Mouse (Mus musculus) monocyte, adult 5-6 weeks (primary cell): ENCODE data around the gene Atp2b1. TPM values are rescaled to one million over a fixed set of nuclear protein-coding genes. Genes with fewer than 3 reads are reported as not detected.

Experiments used
- ATAC-seq: fragments of 153-309, 156-312 bp; replicated peaks from 2 replicates; pipeline ENCODE4 v1.8.0; 2017; ENCODE audit warnings: mild to moderate bottlenecking; ENCODE audit not compliant: low TSS enrichment, insufficient number of reproducible peaks, severe bottlenecking, poor library complexity, low FRiP score
- total RNA-seq: library from RNA; stranded (forward); fragments of 200-1000, 200-491, 200-594 nt; gene quantifications from 3 replicates; pipeline ENCODE4 v1.2.3, GENCODE M21; 2017

Atp2b1 gene
- total RNA-seq, 1 experiment from 2014 or later: 212 TPM

GRCm38 (mm10) chr10:98914810-98915241 lies 620 bp downstream of the Atp2b1 start:
- peak; percentile 36 for ATAC-seq

GRCm38 (mm10) chr10:98915398-98915931 lies 1.3 kb downstream of the Atp2b1 start:
- ATAC-seq: peak; percentile 7; the same call in 1 of the 2 replicates

DNA sequence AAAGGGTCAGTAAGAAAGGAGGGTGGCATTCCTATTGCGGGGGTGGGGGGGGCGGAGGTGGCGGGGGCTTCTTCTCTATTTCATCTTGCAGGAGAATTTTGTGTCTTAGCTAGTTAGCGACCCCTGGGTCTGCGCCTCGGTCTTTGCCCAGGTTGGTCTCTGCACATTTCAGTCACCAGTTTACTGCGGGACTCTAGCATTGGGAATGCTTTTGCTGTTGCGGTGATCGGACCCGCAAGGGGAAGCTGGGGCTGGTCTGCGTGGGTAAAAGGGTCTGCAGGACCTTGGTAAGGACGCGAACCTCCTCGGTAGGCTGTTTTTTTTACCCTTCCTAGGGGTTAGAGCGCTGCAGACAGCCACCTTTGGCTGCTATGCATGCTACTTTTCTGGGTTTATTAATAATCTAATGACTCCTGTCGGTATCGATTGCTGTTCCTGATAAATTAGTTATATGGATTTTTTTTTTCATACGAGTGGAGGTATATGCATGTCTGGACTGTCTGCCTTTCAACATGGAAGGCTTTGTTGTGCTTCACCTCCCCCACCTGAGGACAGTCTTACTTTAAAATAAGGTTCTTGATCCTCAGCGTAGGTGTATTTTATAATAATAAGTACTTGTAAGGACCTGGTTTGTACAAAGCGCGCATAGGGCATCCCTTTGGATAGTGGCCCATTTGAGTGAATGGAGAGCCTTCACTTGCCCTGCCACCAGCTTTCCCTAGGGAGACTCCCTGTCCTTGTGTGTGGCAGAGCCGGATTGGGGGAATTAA lies 2.0 kb downstream of the Atp2b1 start:
- no peak for ATAC-seq

GRCm38 (mm10) chr10:98916781-98917340 lies 2.7 kb downstream of the Atp2b1 start:
- ATAC-seq: no peak

DNA sequence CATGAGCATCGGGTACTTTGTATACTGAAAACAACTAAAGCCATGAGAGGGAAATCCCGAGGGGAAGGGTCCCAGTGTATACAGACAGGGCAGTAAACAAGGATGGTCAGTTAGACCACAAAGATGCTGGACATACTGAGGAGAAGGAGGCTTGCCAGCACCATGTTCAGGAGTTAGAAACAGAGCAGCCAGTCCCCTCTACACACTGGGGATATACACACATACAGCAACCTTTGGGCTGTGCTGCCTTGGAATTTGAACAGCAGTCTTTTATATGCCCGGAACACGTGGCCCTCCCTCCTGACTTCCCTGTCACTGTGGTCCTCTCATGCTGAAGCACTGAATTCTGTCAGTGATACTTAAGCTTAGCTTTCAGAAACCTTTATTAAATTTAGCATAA lies 10.9 kb downstream of the Atp2b1 start:
- ATAC-seq: no peak

- ATAC-seq: no peak
These were observed 12.8 kb downstream of the Atp2b1 start for GRCm38 (mm10) chr10:98926991-98927390.

GRCm38 (mm10) chr10:98929444-98929843 lies 15.2 kb downstream of the Atp2b1 start:
- no peak for ATAC-seq

GRCm38 (mm10) chr10:98930143-98930542 lies 15.9 kb downstream of the Atp2b1 start:
- ATAC-seq: no peak

DNA sequence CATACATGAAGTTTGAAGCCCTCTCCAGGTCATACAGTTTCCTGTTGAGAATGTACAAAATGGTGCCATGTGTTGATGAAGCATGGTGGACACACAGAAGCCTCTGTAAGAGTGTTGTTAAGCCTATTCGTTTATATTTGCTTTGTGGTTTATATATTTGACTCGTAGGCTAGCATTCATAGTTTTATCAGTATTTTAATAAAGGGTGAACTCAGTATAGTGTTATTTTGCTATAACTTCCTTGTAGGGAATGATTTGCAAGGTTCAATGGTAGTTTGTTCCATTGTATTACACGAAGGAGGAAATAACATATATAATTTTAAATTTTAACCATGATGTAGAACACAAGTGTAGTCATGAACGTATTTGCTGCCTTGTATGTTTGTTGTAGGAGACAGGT lies 25.9 kb downstream of the Atp2b1 start:
- ATAC-seq: no peak

DNA sequence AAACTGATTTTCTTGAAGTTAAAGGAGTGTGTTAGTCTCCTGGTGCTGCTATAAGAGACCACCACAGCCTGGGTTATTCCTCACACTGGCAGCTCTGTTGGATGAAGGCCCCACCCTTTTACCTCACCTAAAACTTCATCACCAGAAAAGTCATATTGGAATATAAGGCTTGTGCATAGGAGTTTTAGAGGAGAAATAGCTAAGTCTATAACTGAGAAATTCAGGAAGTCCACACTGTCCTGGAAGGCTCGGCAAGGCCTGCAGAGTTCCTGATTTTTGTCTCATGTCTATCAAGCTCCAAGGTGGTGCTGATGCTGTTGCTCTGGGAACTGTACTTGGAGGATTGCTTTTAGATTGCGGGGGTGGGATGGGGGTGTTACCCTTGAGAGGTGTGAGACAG lies 26.6 kb downstream of the Atp2b1 start:
- no peak for ATAC-seq

DNA sequence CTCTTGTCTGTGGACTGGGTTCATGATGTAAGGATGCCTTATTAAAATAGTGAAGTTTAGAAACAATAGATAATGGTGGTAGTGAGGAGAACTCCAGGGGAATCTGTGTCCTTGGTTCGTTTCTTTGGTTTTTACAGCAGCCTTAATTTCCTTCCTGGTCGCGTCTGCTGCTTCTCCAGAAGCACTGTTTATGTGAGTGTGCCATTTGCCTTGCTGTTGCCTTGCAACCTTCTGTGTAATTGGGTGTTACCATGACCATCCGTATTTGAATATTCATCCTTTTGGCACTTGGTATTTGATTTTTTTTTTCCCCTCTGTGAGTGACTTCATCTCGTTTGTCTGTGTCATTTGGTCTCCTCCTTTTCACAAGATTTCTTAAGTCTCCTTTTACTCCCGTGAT lies 27.8 kb downstream of the Atp2b1 start:
- no peak for ATAC-seq

DNA sequence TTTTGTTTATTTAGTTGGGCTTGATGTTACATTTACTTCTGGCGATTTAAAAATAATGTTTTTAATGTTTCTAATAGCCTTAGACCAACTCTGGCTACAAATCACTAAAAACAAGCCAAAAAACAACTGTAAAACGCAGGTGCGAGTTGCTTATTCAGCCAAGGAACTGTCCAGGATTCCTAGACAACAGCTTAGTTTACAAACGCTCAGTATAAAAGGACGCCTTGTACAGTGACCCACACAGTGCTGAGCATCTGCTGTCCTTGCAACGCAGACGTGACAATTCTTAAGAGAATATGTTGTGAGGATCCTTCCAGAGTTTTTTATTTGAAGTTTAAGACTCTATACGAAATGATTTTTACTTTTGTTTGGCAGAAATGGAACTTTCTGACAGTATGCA lies 28.8 kb downstream of the Atp2b1 start:
- ATAC-seq: no peak

DNA sequence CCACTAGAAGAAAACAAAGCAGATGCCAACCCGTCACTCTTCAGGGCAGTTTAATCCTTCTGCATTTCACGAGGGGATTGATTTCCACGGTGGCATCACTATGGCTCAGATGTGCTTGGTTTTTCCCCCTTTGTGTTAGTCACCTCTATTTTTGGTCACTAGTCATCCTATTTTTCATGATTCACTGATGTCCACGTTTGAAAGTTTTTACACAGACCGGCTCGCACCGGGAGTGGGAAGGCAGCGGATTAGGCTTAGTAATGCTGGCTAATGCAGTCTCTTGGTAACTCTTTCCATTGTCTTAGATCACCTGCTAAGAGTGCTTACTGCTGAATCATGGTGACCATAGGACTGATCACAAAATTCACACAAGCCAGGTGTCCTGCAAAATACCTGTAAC lies 29.7 kb downstream of the Atp2b1 start:
- ATAC-seq: no peak

GRCm38 (mm10) chr10:98946031-98946791 lies 32.0 kb downstream of the Atp2b1 start:
- peak; percentile 69; the same call in 1 of the 2 replicates for ATAC-seq

- ATAC-seq: no peak
These were observed 33.0 kb downstream of the Atp2b1 start for GRCm38 (mm10) chr10:98947206-98947605.

DNA sequence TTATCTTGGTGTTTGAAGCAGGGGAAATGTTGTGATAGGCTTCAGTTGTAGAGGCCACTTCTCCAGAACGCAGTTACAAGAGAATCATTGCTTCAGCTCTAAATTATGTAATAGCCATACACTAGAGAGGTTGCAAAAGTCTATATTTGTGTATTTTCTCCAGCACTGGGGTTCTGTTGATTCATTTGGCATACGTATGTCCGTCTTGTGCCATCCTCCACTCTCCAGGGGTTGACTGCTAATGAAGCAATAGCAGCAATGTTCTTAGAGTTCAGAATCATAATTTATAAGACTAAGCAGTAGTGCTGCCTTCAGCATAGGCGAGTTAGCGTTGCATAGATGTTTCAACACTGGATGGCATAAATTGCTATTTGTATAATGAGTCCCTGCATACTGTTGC lies 33.9 kb downstream of the Atp2b1 start:
- ATAC-seq: peak; percentile 62

DNA sequence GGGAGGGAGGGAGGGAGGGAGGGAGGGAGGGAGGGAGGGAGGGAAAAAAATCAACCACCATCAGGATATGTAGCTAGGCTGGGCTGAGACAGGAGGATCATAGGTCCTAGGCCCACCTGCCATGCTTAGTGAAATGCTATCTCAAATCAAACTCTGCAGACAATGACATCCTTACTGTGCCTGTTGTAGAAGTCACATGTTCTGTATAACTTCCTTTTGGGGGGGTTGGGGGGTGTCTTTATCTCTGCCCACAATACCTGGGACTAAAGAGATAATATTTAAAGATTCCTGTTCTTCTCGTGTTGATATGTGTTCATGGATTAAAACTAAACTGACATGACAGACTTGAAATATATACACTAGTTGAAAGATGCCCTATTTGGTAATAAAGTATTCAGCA lies 35.5 kb downstream of the Atp2b1 start:
- no peak for ATAC-seq

- ATAC-seq: no peak
These were observed 37.4 kb downstream of the Atp2b1 start for GRCm38 (mm10) chr10:98951286-98952270.
